Mouse (Mus musculus): ENCODE measurements around the gene Pld3. TPM values are rescaled to one million over a fixed set of nuclear protein-coding genes. Genes with fewer than 3 reads are reported as not detected.
A peak's percentile ranks its signal among the peaks of the same experiment; 100 is the strongest.

Gene Pld3
- polyA plus RNA-seq, 1 experiment from 2014 or later = 71.6 TPM

DNA sequence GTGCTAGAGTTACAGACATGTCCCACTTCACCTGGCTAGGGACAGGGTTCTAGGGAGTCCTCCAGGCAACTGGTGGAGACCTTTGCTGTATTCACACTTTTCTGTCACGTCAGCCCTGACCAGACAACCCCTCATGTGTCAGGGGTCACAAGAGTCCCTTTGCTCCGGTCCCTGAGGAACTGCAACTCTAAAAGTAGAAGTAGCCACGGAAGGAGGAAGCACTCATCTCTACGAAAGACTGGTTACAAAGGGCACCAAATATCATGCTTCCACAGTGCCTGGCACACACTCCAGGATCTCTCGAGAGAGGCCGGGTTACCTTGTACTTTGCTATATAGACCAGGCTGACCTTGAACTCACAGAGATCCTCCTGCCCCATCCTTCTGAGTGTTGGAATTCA lies 16.4 kb downstream of the Pld3 start:
- Histone ChIP-seq H3K9ac (replicated peaks) (no peak overlapping the region), H3K9me3 (no peaks in the 10 kb centered on the region), H3K4me2 (replicated peaks) (no peak overlapping the region), H3K27ac (replicated peaks) (no peak overlapping the region), H3K4me1 (peaks cover 8% of the 10 kb centered on the region), H3K4me3 (no peak overlapping the region), H3K36me3 (peaks cover 65% of the 10 kb centered on the region), H3K27me3 (no peaks in the 10 kb centered on the region)
- 90% methylated on average over 6 of the region's 6 CpGs for WGBS
- ATAC-seq (ENCODE audit: low FRiP score, low read depth) = no peak

DNA sequence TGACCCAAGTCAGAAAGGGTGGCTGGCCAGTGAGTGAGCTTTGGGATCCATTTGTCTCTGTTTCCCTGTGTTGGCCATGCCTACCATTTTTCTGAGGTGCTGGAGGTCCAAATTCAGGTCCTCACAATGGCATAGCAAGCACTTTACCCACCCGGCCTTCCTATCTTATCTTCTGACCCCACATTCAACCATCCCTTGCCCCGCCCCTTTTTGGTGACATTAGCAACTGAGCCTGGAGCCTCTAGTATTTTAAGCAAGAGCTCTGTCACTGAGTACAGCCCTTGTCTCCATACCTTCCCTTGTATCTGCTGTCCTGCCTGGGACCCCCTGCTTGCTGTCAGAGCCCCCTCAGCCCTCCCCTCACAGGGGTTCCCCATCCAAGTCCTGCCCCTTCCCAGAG lies 17.6 kb downstream of the Pld3 start:
- Histone ChIP-seq H3K27me3 (no peaks in the 10 kb centered on the region), H3K4me1 (no peaks in the 10 kb centered on the region), H3K9ac (replicated peaks) (no peak overlapping the region), H3K9me3 (no peaks in the 10 kb centered on the region), H3K36me3 (peaks cover 72% of the 10 kb centered on the region), H3K4me2 (replicated peaks) (no peak overlapping the region), H3K4me3 (no peak overlapping the region), H3K27ac (replicated peaks) (no peak overlapping the region)
- no peak for ATAC-seq (ENCODE audit: low FRiP score, low read depth)
- 85% methylated on average over 2 of the region's 2 CpGs for WGBS

DNA sequence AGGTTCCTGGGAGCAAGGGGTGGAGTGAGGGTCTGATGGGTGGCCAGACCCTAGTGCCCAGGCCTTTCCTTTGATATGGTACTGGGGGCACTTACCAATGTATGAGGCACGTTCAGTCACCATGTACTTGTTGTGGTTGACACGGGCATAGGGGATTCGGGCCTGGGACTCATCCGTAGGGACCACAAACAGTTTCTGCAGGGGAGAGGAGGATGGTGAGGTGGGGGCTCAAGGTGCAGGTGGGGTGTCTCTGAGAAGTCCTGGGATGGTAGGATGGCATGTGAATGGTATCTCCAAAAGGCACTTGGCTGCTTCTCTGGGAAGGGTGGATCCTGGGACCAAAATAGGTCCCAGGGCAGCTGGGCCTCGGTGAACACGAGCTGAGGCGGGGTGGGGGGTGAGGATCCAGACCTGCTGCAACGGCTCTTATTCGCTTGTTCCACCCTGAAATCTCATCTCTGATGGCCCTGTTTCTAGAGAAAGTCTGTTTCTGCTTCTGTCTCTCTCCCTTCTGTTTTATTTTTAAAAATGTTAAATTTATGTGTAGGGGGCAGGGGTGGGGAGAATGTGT lies 20.5 kb downstream of the Pld3 start:
- Histone ChIP-seq H3K4me1 (no peaks in the 10 kb centered on the region), H3K9ac (replicated peaks) (no peak overlapping the region), H3K27ac (replicated peaks) (no peak overlapping the region), H3K4me3 (no peak overlapping the region), H3K4me2 (replicated peaks) (no peak overlapping the region), H3K27me3 (no peaks in the 10 kb centered on the region), H3K36me3 (peaks cover 71% of the 10 kb centered on the region), H3K9me3 (no peaks in the 10 kb centered on the region)
- no peak for ATAC-seq (ENCODE audit: low FRiP score, low read depth)
- 93% methylated on average over 9 of the region's 9 CpGs for WGBS

- no peak overlapping the region for H3K9ac ChIP-seq (replicated peaks)
- H3K4me1 ChIP-seq = no peaks in the 10 kb centered on the region
- H3K9me3 ChIP-seq = no peaks in the 10 kb centered on the region
- WGBS = 93% methylated on average over 10 of the region's 10 CpGs
- H3K4me2 ChIP-seq (replicated peaks) = no peak overlapping the region
- H3K4me3 ChIP-seq = no peak overlapping the region
- no peaks in the 10 kb centered on the region for H3K27me3 ChIP-seq
- ATAC-seq (ENCODE audit: low FRiP score, low read depth) = no peak
- no peak overlapping the region for H3K27ac ChIP-seq (replicated peaks)
- peaks cover 63% of the 10 kb centered on the region for H3K36me3 ChIP-seq
Measured at GRCm38 (mm10) chr7:27531707-27532106, 21.3 kb downstream of the Pld3 start.

DNA sequence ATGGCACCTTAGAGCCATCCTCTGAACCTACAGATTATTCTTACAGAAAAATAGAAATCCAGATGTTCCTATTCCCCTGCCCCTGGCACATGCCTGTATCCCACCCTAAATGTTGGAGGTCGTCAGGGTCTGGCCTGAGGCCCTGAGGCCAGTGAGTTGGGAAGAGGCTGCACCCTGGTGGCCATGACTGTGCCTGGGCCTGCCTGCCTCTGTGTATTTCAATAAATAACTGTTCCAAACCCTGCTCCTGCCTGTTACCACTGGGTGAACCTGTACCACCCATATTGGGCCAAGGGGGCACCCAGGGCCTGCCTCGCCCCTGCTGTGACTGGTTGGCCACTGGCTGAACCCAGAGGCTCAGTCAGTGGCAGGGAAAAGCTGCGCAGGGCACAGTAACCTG lies 22.1 kb downstream of the Pld3 start:
- H3K4me2 ChIP-seq (replicated peaks) = no peak overlapping the region
- 75% methylated on average over 3 of the region's 3 CpGs for WGBS
- H3K4me3 ChIP-seq = no peak overlapping the region
- H3K36me3 ChIP-seq = peaks cover 56% of the 10 kb centered on the region
- H3K9me3 ChIP-seq = no peaks in the 10 kb centered on the region
- no peaks in the 10 kb centered on the region for H3K4me1 ChIP-seq
- no peak overlapping the region for H3K27ac ChIP-seq (replicated peaks)
- no peaks in the 10 kb centered on the region for H3K27me3 ChIP-seq
- no peak for ATAC-seq (ENCODE audit: low FRiP score, low read depth)
- H3K9ac ChIP-seq (replicated peaks) = no peak overlapping the region

GRCm38 (mm10) chr7:27529070-27529469 lies 23.9 kb downstream of the Pld3 start:
- H3K4me2 ChIP-seq (replicated peaks) = no peak overlapping the region
- H3K27me3 ChIP-seq = no peaks in the 10 kb centered on the region
- WGBS = 83% methylated on average over 21 of the region's 21 CpGs
- H3K9ac ChIP-seq (replicated peaks) = no peak overlapping the region
- no peak overlapping the region for H3K27ac ChIP-seq (replicated peaks)
- no peak for ATAC-seq (ENCODE audit: low FRiP score, low read depth)
- no peak overlapping the region for H3K4me3 ChIP-seq
- H3K4me1 ChIP-seq = no peaks in the 10 kb centered on the region
- peaks cover 38% of the 10 kb centered on the region for H3K36me3 ChIP-seq
- no peaks in the 10 kb centered on the region for H3K9me3 ChIP-seq

- Histone ChIP-seq H3K4me2 (replicated peaks) (no peak overlapping the region), H3K36me3 (peaks cover 13% of the 10 kb centered on the region), H3K4me3 (no peak overlapping the region), H3K27me3 (no peaks in the 10 kb centered on the region), H3K27ac (replicated peaks) (no peak overlapping the region), H3K9me3 (no peaks in the 10 kb centered on the region), H3K4me1 (no peaks in the 10 kb centered on the region), H3K9ac (replicated peaks) (no peak overlapping the region)
- 23% methylated on average over 10 of the region's 10 CpGs for WGBS
- ATAC-seq (ENCODE audit: low FRiP score, low read depth) = peak; percentile 52; the same call in 1 of the 2 replicates
Measured at GRCm38 (mm10) chr7:27526039-27526827, 26.8 kb downstream of the Pld3 start.

GRCm38 (mm10) chr7:27523805-27524204 lies 29.2 kb downstream of the Pld3 start:
- Histone ChIP-seq H3K4me2 (replicated peaks) (no peak overlapping the region), H3K9ac (replicated peaks) (no peak overlapping the region), H3K27ac (replicated peaks) (no peak overlapping the region), H3K4me3 (no peak overlapping the region), H3K4me1 (no peaks in the 10 kb centered on the region), H3K9me3 (no peaks in the 10 kb centered on the region), H3K27me3 (no peaks in the 10 kb centered on the region), H3K36me3 (0 out of 2 replicates have a peak, but pooled peaks cover 3% of the 10 kb centered on the region)
- ATAC-seq (ENCODE audit: low FRiP score, low read depth) = no peak
- WGBS = 93% methylated on average over 13 of the region's 13 CpGs

DNA sequence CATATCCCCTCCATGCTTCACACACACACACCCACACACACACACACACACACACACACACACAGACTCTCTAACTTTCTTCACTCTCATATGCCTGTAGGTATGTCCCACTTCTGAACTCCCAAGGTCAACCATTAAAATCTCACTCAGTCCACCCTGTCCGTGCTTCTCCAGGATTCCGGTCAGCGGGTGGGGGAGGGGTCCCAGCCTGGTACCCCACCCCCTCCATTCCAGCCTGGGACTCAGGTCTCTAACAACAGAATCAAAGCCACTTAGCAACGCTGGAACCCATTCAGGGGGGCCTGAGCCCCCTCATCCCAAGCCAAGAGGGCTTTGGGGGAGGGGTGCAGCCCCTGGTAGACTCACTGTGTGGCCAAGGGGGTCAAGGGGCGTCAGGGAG lies 30.1 kb downstream of the Pld3 start, which contains the start of gene Hipk4:
Gene Hipk4, plus strand, starts transcription at position 301 of the 400 bp plus-strand sequence.
- H3K4me3 ChIP-seq = no peak within 1 kb of the TSS
- no peaks in the 10 kb centered on the region for H3K9me3 ChIP-seq
- 0 out of 2 replicates have a peak, but pooled peaks cover 3% of the 10 kb centered on the region for H3K36me3 ChIP-seq
- no peaks in the 10 kb centered on the region for H3K27me3 ChIP-seq
- no peak for ATAC-seq (ENCODE audit: low FRiP score, low read depth)
- no peaks in the 10 kb centered on the region for H3K4me1 ChIP-seq
- H3K9ac ChIP-seq (replicated peaks) = no peak within 1 kb of the TSS
- 61% methylated on average over 5 of the region's 5 CpGs for WGBS
- H3K4me2 ChIP-seq (replicated peaks) = no peak within 1 kb of the TSS
- no peak within 1 kb of the TSS for H3K27ac ChIP-seq (replicated peaks)

DNA sequence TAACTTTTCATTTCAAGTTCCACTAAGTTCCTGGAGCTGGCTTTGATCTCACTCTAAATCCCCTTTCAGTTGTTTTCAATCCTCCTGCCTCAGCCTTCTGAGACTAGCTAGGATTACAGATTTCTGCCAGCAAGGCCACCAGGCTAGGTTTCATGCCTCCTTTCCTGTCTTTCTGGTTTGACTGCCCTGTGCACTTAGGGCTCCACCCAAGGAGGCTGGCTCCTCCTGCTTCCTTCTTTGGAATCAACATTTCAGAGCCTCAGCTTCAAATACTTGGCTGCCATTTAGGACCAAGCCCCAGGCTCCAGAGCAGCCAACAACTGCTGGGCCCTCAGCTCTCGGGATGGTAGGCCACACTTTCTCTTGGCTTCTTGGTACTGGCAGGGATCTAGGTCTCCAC lies 32.4 kb downstream of the Pld3 start:
- 85% methylated on average over 1 of the region's 1 CpGs for WGBS
- no peak for ATAC-seq (ENCODE audit: low FRiP score, low read depth)
- Histone ChIP-seq H3K27ac (replicated peaks) (no peak overlapping the region), H3K36me3 (0 out of 2 replicates have a peak, but pooled peaks cover 3% of the 10 kb centered on the region), H3K9ac (replicated peaks) (no peak overlapping the region), H3K4me2 (replicated peaks) (no peak overlapping the region), H3K27me3 (no peaks in the 10 kb centered on the region), H3K4me1 (no peaks in the 10 kb centered on the region), H3K9me3 (no peaks in the 10 kb centered on the region), H3K4me3 (no peak overlapping the region)

DNA sequence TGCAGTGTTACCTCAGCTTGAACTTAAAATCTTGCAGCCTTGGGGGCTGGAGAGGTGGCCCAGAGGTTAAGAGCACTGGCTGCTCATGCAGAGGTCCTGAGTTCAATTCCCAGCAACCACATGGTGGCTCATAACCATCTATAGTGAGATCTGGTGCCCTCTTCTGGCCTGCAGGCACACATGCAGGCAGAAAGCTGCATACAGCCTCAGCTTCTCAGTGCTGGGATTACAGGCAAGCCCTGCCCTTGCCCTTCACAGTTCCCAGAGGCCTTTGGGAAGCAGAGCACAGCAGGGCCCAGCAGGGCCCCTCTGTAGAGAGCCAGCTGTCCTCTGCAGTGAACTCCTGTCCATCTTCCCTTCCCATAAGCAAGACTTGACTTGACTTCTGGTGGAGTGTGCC lies 32.9 kb downstream of the Pld3 start:
- no peak for ATAC-seq (ENCODE audit: low FRiP score, low read depth)
- H3K4me3 ChIP-seq = no peak overlapping the region
- H3K27ac ChIP-seq (replicated peaks) = no peak overlapping the region
- no peaks in the 10 kb centered on the region for H3K4me1 ChIP-seq
- 0 out of 2 replicates have a peak, but pooled peaks cover 3% of the 10 kb centered on the region for H3K36me3 ChIP-seq
- no peaks in the 10 kb centered on the region for H3K27me3 ChIP-seq
- H3K9ac ChIP-seq (replicated peaks) = no peak overlapping the region
- H3K9me3 ChIP-seq = no peaks in the 10 kb centered on the region
- no peak overlapping the region for H3K4me2 ChIP-seq (replicated peaks)

- 86% methylated on average over 9 of the region's 9 CpGs for WGBS
- Histone ChIP-seq H3K4me1 (no peaks in the 10 kb centered on the region), H3K4me2 (replicated peaks) (no peak overlapping the region), H3K9ac (replicated peaks) (no peak overlapping the region), H3K27me3 (no peaks in the 10 kb centered on the region), H3K36me3 (0 out of 2 replicates have a peak, but pooled peaks cover 3% of the 10 kb centered on the region), H3K9me3 (no peaks in the 10 kb centered on the region), H3K4me3 (no peak overlapping the region), H3K27ac (replicated peaks) (no peak overlapping the region)
- ATAC-seq (ENCODE audit: low FRiP score, low read depth) = no peak
Measured at GRCm38 (mm10) chr7:27518314-27518713, 34.7 kb downstream of the Pld3 start.

Measured in midbrain, embryonic 12.5 days (tissue).